ENCODE assay signal across 9 mouse cellular contexts in genomic region chr11:83192001-83192400, GRCm38 (mm10). TPM values are rescaled to one million over a fixed set of nuclear protein-coding genes. Genes with fewer than 3 reads are reported as not detected.
DNase-seq lines count a peak whose midpoint lies in the region; ATAC-seq and TF ChIP-seq lines count a peak whose summit lies in the region.
"Had no signal": no experiment of that assay in that cellular context is flagged by ENCODE, and none has a peak within 500 bp of the region (broad histone marks: within the 10 kb centered on the region; RNA-seq: fewer than 3 reads in every experiment).

No protein-coding gene starts in this region.

- no peaks in the 10 kb centered on the region for H3K9me3 ChIP-seq in embryonic facial prominence, embryonic 11.5 days (replicated peaks; ENCODE audit: control insufficient read depth, low read length)
- H3K9me3 ChIP-seq in embryonic facial prominence, embryonic 10.5 days = no peaks in the 10 kb centered on the region
- H3K9me3 ChIP-seq in stomach, embryonic 15.5 days = no peaks in the 10 kb centered on the region
- H3K9me3 ChIP-seq: neural tube, embryonic 12.5 days had no signal

- no peak overlapping the region for H3K4me2 ChIP-seq in embryonic facial prominence, embryonic 11.5 days (ENCODE audit: low read depth, low read length)
- H3K4me2 ChIP-seq in stomach, embryonic 15.5 days = peak overlapping the region; percentile 33
- H3K4me2 ChIP-seq: neural tube, embryonic 12.5 days had no signal

- no peaks in the 10 kb centered on the region for H3K27me3 ChIP-seq in embryonic facial prominence, embryonic 11.5 days (ENCODE audit: control insufficient read depth, insufficient read depth, low read length)
- H3K27me3 ChIP-seq in embryonic facial prominence, embryonic 10.5 days (replicated peaks; ENCODE audit: low read depth, poor library complexity, severe bottlenecking) = no peaks in the 10 kb centered on the region
- H3K27me3 ChIP-seq in stomach, embryonic 15.5 days (replicated peaks) = no peaks in the 10 kb centered on the region
- H3K27me3 ChIP-seq: neural tube, embryonic 12.5 days had no signal

- H3K36me3 ChIP-seq in embryonic facial prominence, embryonic 11.5 days (replicated peaks; ENCODE audit: control insufficient read depth, insufficient read depth, low read depth, low read length) = no peaks in the 10 kb centered on the region
- H3K36me3 ChIP-seq in embryonic facial prominence, embryonic 10.5 days (replicated peaks) = no peaks in the 10 kb centered on the region
- H3K36me3 ChIP-seq in stomach, embryonic 15.5 days = no peaks in the 10 kb centered on the region
- H3K36me3 ChIP-seq: neural tube, embryonic 12.5 days had no signal

- H3K4me3 ChIP-seq in embryonic facial prominence, embryonic 11.5 days (ENCODE audit: low read depth, low read length) = no peak overlapping the region
- no peak overlapping the region for H3K4me3 ChIP-seq in embryonic facial prominence, embryonic 10.5 days
- peak overlapping the region; percentile 25 for H3K4me3 ChIP-seq in lung, adult 2 months (replicated peaks; ENCODE audit: extremely low read depth, low read depth, low read length)
- no peak overlapping the region for H3K4me3 ChIP-seq in stomach, embryonic 15.5 days (replicated peaks)
- H3K4me3 ChIP-seq: neural tube, embryonic 12.5 days had no signal

- no peak overlapping the region for H3K27ac ChIP-seq in embryonic facial prominence, embryonic 11.5 days (replicated peaks; ENCODE audit: low read depth, low read length)
- H3K27ac ChIP-seq in embryonic facial prominence, embryonic 10.5 days (replicated peaks) = no peak overlapping the region
- H3K27ac ChIP-seq in stomach, embryonic 15.5 days = no peak overlapping the region
- H3K27ac ChIP-seq: neural tube, embryonic 12.5 days had no signal

- no peaks in the 10 kb centered on the region for H3K4me1 ChIP-seq in embryonic facial prominence, embryonic 11.5 days (ENCODE audit: control insufficient read depth, insufficient read depth, low read length)
- 0 out of 2 replicates have a peak, but pooled peaks cover 7% of the 10 kb centered on the region for H3K4me1 ChIP-seq in embryonic facial prominence, embryonic 10.5 days
- no peaks in the 10 kb centered on the region; the same call in 1 of the 2 replicates for H3K4me1 ChIP-seq in lung, adult 2 months (ENCODE audit: control insufficient read depth, insufficient read depth, low read length)
- no peaks in the 10 kb centered on the region for H3K4me1 ChIP-seq in stomach, embryonic 15.5 days
- H3K4me1 ChIP-seq: neural tube, embryonic 12.5 days had no signal

- 70% methylated on average over 3 of the region's 3 CpGs for WGBS in embryonic facial prominence, embryonic 11.5 days
- 59% methylated on average over 3 of the region's 3 CpGs for WGBS in embryonic facial prominence, embryonic 10.5 days
- WGBS in lung, adult 2 months = 20% methylated on average over 3 of the region's 3 CpGs
- 51% methylated on average over 3 of the region's 3 CpGs for WGBS in stomach, embryonic 15.5 days

- ATAC-seq in embryonic facial prominence, embryonic 11.5 days (replicated peaks; ENCODE audit: insufficient number of reproducible peaks, low FRiP score, low TSS enrichment, low read depth) = peak; percentile 52; the same call in 1 of the 2 replicates
- peak; percentile 60; the same call in 1 of the 2 replicates for ATAC-seq in stomach, embryonic 15.5 days (ENCODE audit: insufficient read depth, low FRiP score, low read depth)

- no peak for TF ChIP-seq CTCF in lung, adult 2 months (IDR thresholded peaks at IDR 0.05; ENCODE audit: insufficient read depth, low read length)

- peak; percentile 43 for DNase-seq in embryonic facial prominence, embryonic 11.5 days (ENCODE audit: low spot score)
- no peak for DNase-seq in embryonic facial prominence, embryonic 10.5 days (ENCODE audit: low spot score)
- DNase-seq in A20 (ENCODE audit: low read depth, low spot score) = peak; percentile 80
- peak; percentile 47 for DNase-seq in c-Kit-positive CD71-negative TER-119-negative erythroid progenitor cells, embryonic 14.5 days (ENCODE audit: low read depth)
- peak; percentile 15 to 26 for DNase-seq in heart, postnatal 36 days
- peak; percentile 12 for DNase-seq in lung, adult 2 months
- no peak for DNase-seq in urinary bladder, adult 18-20 months (ENCODE audit: low spot score in 2 of 2)

- no peak for TF ChIP-seq POLR2A in lung, adult 2 months (IDR thresholded peaks at IDR 0.05; ENCODE audit: borderline replicate concordance, extremely low read depth, low read depth, low read length)

- no peak overlapping the region for H3K9ac ChIP-seq in embryonic facial prominence, embryonic 11.5 days (replicated peaks; ENCODE audit: low read length)
- no peak overlapping the region for H3K9ac ChIP-seq in stomach, embryonic 15.5 days
- H3K9ac ChIP-seq: neural tube, embryonic 12.5 days had no signal

- intact Hi-C loops in heart, postnatal 36 days (cut with DNase I) = loop anchor here (2.0 kb wide), 1 partner anchor 277 kb away; no protein-coding TSS in a partner anchor

RNA-seq across cellular contexts. Expression of gene Slfn3, which starts 0.9 kb away (rescaled TPM):
- polyA plus RNA-seq in embryonic facial prominence, embryonic 11.5 days (2014; fragmentation: Nextera tagmentation; extraction: Ambion mirVana) = 1.2 and 1.4 TPM in 2 replicates
- 0.45 and 0.65 TPM in 2 replicates for polyA plus RNA-seq in embryonic facial prominence, embryonic 10.5 days (2016; fragmentation: Nextera tagmentation; extraction: Ambion mirVana)
- total RNA-seq in heart, postnatal 36 days (2021) = 1 to 10 TPM; 3.1 to 4.1 TPM
- polyA plus RNA-seq in lung, adult 2 months (2012; rRNA removed) = 0.38 and 0.85 TPM in 2 replicates
- polyA plus RNA-seq in stomach, embryonic 15.5 days (2015; fragmentation: Nextera tagmentation; extraction: Ambion mirVana) = 0.53 and 0.88 TPM in 2 replicates

RNA-seq across cellular contexts. Expression of gene Slfn4, which starts 17.0 kb away (rescaled TPM):
- polyA plus RNA-seq in embryonic facial prominence, embryonic 11.5 days (2014; fragmentation: Nextera tagmentation; extraction: Ambion mirVana) = not detected in 2 replicates
- polyA plus RNA-seq in embryonic facial prominence, embryonic 10.5 days (2016; fragmentation: Nextera tagmentation; extraction: Ambion mirVana) = not detected in 2 replicates
- total RNA-seq in heart, postnatal 36 days (2021) = under 1 TPM; 0.17 to 0.19 TPM
- 0.55 and 1.1 TPM in 2 replicates for polyA plus RNA-seq in lung, adult 2 months (2012; rRNA removed)
- polyA plus RNA-seq in stomach, embryonic 15.5 days (2015; fragmentation: Nextera tagmentation; extraction: Ambion mirVana) = 0.73 and 0.76 TPM in 2 replicates
- polyA plus RNA-seq: neural tube, embryonic 12.5 days had no signal

Comparison
In these comparisons a context has a peak if more than half of its experiments do, and no peak if none do; other contexts are left out.
1. DNase-seq: peak in embryonic facial prominence, embryonic 11.5 days (single experiment), A20 (single experiment), c-Kit-positive CD71-negative TER-119-negative erythroid progenitor cells, embryonic 14.5 days (single experiment), heart, postnatal 36 days (2 of 2) and lung, adult 2 months (single experiment); none in embryonic facial prominence, embryonic 10.5 days (single experiment) and urinary bladder, adult 18-20 months (0 of 2).